Mouse (Mus musculus) G1E-ER4 (cell line): Measurements from ENCODE around the gene Rnd3. TPM values are rescaled to one million over a fixed set of nuclear protein-coding genes. Genes with fewer than 3 reads are reported as not detected.

Experiments
- GATA1 ChIP-seq: IDR thresholded peaks from one replicate; pipeline ENCODE4 v1.8.0; 2012; ENCODE audit warnings: low read length, inconsistent platforms
- polyA plus RNA-seq: library from polyadenylated mRNA; stranded (reverse); fragments of >175 nt; gene quantifications from 2 replicates; pipeline ENCODE4 v1.2.3, GENCODE M21; 2012

Rnd3 gene
- polyA plus RNA-seq, 1 experiment = not detected

DNA sequence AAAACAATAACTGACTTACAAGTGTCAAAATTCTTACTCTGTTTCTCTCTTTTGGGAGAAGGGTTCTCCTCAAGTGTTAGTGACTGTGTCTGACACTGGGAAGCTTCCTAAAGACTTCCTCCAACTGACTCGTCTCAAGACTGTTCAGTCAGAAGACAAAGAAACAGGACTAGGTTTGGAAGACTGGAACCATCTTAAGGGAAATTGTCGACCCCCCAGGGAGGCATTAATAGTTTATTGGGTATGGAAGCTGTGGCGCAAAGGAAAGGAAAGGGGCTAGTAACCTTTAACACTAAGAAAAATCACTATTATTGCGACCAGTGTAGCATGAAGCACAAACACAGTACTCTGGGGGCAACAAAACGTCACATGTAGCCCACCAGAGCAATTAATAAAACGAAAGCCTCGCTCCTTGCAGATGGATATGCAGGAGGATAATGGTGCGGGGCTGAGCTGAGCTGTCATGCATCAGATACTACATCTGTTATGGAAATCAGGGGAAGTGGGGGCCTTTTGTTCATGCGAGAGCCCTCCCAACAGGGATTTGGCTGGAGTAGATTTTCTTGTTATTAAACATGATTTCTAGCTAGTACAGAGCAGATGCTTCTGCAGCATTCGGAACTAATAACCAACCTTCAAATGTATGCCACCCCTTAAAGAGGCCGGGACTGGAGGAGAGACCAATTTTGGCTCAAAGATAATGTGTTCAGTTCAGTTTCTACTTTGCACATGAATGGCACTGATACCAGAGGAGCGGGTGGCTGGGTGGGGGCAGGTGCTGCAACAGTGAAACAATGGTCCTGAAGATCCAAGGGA, 61.4 kb downstream of the Rnd3 start:
- TF ChIP-seq GATA1 = no peak

DNA sequence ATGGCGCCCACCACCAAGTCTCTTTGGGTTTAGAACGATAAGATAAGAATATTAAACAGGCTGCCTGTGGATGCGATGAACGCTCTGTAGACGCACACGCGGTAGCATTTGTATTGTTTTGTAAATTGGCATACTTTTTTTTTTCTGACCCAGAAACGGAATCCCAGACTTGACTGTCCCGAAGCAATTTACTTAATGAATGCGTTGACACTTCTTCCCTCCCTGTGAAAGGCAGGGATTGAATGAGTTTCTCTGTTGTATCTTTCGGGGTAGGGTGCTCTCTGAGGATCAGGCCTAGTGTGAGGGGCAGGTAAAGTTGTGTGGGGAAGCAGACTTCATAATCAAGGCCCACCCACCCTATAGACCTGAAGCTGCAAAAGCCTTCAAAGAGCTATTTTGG, 63.8 kb downstream of the Rnd3 start:
- no peak for TF ChIP-seq GATA1

DNA sequence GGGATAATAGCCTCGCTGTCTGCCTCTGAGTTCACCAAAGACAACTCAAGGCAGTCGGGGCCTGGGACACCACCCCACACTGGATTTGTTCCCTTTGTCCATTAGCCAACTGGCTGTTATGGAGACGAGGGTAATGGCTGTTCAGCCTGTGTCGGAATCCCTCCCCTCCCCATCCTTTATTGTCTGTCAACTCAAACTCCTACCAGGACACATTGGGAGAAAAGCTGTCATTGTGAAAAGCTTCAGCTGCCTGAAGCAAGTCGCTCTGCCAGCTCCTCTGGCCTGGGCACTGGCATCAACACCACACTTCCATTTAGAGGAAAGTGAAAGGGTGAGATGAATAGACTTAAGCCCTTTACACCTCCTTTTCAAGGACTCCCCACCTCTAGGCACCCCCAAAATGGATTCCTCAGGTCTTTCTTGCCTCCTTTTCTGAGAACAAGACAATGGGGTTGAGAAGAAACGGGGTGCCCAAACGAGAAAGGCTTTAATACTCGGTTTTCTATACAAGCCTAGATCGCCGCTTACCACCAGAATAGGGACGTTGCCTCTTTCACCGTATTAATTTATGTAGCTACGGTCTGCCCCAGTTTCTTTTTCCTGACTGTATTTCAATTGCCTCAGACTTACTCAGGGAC, 66.1 kb downstream of the Rnd3 start:
- TF ChIP-seq GATA1 = no peak
